Mouse (Mus musculus) CH12.LX (cell line): ENCODE data around the gene Rnf123.
A peak's percentile ranks its signal among the peaks of the same experiment; 100 is the strongest.

ENCODE experiments used
- CHD1 ChIP-seq: IDR thresholded peaks from 2 replicates; pipeline ENCODE4 v1.6.1; 2012; ENCODE audit warnings: low read depth, low read length, improper control_type of control experiment, inconsistent platforms
- CHD2 ChIP-seq: IDR thresholded peaks from 2 replicates; pipeline ENCODE4 v1.6.1; 2011; ENCODE audit warnings: low read length, improper control_type of control experiment
- CTCF ChIP-seq, 2 experiments: IDR thresholded peaks in 1 of 2; conservative IDR thresholded peaks in 1 of 2; 2 replicates each; pipeline ENCODE4 v1.5.1; 2011 to 2012; ENCODE audit warnings: low read depth in 2 of 2, low read length in 2 of 2, improper control_type of control experiment in 1 of 2, inconsistent platforms in 1 of 2, mild to moderate bottlenecking in 1 of 2, moderate library complexity in 1 of 2
- EP300 ChIP-seq: IDR thresholded peaks from 2 replicates; pipeline ENCODE4 v1.6.1; 2011; ENCODE audit warnings: low read length, improper control_type of control experiment
- ETS1 ChIP-seq: conservative IDR thresholded peaks from 2 replicates; pipeline ENCODE4 v1.6.1; 2012; ENCODE audit warnings: low read depth, mild to moderate bottlenecking, inconsistent platforms, low read length, improper control_type of control experiment, moderate library complexity
- JUN ChIP-seq: IDR thresholded peaks from 2 replicates; pipeline ENCODE4 v1.6.1; 2011; ENCODE audit warnings: low read depth, mild to moderate bottlenecking, low read length, improper control_type of control experiment, moderate library complexity; ENCODE audit not compliant: insufficient read depth
- MAZ ChIP-seq: IDR thresholded peaks from 2 replicates; pipeline ENCODE4 v1.6.1; 2012; ENCODE audit warnings: low read depth, mild to moderate bottlenecking, inconsistent platforms, low read length, improper control_type of control experiment, moderate library complexity
- NELFE ChIP-seq: IDR thresholded peaks from 2 replicates; pipeline ENCODE4 v1.6.1; 2011; ENCODE audit warnings: low read depth, low read length, improper control_type of control experiment
- POLR2A ChIP-seq: IDR thresholded peaks from 2 replicates; pipeline ENCODE4 v1.6.1; 2011; ENCODE audit warnings: low read depth, mild to moderate bottlenecking, improper control_type of control experiment, low read length
- RCOR1 ChIP-seq: conservative IDR thresholded peaks from 2 replicates; pipeline ENCODE4 v1.6.1; 2012; ENCODE audit warnings: low read depth, mild to moderate bottlenecking, inconsistent platforms, low read length, improper control_type of control experiment
- ZC3H11A ChIP-seq: IDR thresholded peaks from 2 replicates; pipeline ENCODE4 v1.6.1; 2012; ENCODE audit warnings: low read depth, mild to moderate bottlenecking, inconsistent platforms, low read length, improper control_type of control experiment
- ZKSCAN1 ChIP-seq: IDR thresholded peaks from 2 replicates; pipeline ENCODE4 v1.6.1; 2012; ENCODE audit warnings: low read depth, inconsistent platforms, low read length, improper control_type of control experiment, borderline replicate concordance
- ZMIZ1 ChIP-seq: IDR thresholded peaks from 2 replicates; pipeline ENCODE4 v1.6.1; 2012; ENCODE audit warnings: low read depth, mild to moderate bottlenecking, inconsistent platforms, low read length, improper control_type of control experiment

GRCm38 (mm10) chr9:108035331-108036156, 47.6 kb downstream of the Rnf123 start:
- TF ChIP-seq MAZ: 0 out of 2 replicates have a peak, but pooled peaks have one; percentile 37
- peak in 1 of 2 experiments; percentile 70; a peak in 2 of 4 replicates for TF ChIP-seq CTCF (conservative IDR thresholded peaks at IDR 0.05 in 1 of 2, IDR thresholded peaks at IDR 0.05 in 1 of 2; ENCODE audit: low read depth in 2 of 2, low read length in 2 of 2)
- TF ChIP-seq ZC3H11A: no peak
- peak; percentile 36; the same call in 1 of the 2 replicates for TF ChIP-seq POLR2A
- TF ChIP-seq CHD2: peak; percentile 56; the same call in 1 of the 2 replicates
- TF ChIP-seq RCOR1: peak; percentile 61; the same call in 1 of the 2 replicates
- no peak for TF ChIP-seq CHD1
- peak; percentile 49 for TF ChIP-seq EP300
- peak; percentile 31; the same call in 1 of the 2 replicates for TF ChIP-seq NELFE
- TF ChIP-seq ETS1: 0 out of 2 replicates have a peak, but pooled peaks have one; percentile 22
- peak; percentile 59; the same call in 1 of the 2 replicates for TF ChIP-seq ZMIZ1
- TF ChIP-seq ZKSCAN1: no peak
- no peak for TF ChIP-seq JUN
